Mouse (Mus musculus): ENCODE measurements around the gene Papola. TPM values are rescaled to one million over a fixed set of nuclear protein-coding genes. Genes with fewer than 3 reads are reported as not detected.

The Papola gene
- polyA plus RNA-seq, 1 experiment from 2014 or later, result 197 TPM

GRCm38 (mm10) chr12:105843243-105844005 is 58.9 kb downstream of the Papola start:
- H3K4me2 ChIP-seq (replicated peaks; ENCODE audit: low read depth, low read length), result no peak overlapping the region
- no peak overlapping the region for H3K9ac ChIP-seq (ENCODE audit: low read depth, low read length)
- 73% methylated on average over 12 of the region's 12 CpGs for WGBS
- no peaks in the 10 kb centered on the region for H3K27me3 ChIP-seq (ENCODE audit: control insufficient read depth, insufficient read depth, low read length)
- ATAC-seq (ENCODE audit: low FRiP score, low TSS enrichment), result no peak
- no peak overlapping the region for H3K4me3 ChIP-seq (ENCODE audit: low read length)
- peaks cover 38% of the 10 kb centered on the region for H3K36me3 ChIP-seq (ENCODE audit: control insufficient read depth, insufficient read depth, low read length)
- no peaks in the 10 kb centered on the region for H3K4me1 ChIP-seq (ENCODE audit: control insufficient read depth, insufficient read depth, low read length)
- H3K27ac ChIP-seq (ENCODE audit: low read depth, low read length), result no peak overlapping the region
- no peaks in the 10 kb centered on the region for H3K9me3 ChIP-seq (ENCODE audit: control insufficient read depth, low read length)

- peaks cover 31% of the 10 kb centered on the region for H3K36me3 ChIP-seq (ENCODE audit: control insufficient read depth, insufficient read depth, low read length)
- H3K4me2 ChIP-seq (replicated peaks; ENCODE audit: low read depth, low read length), result no peak overlapping the region
- no peaks in the 10 kb centered on the region for H3K27me3 ChIP-seq (ENCODE audit: control insufficient read depth, insufficient read depth, low read length)
- no peak overlapping the region for H3K27ac ChIP-seq (ENCODE audit: low read depth, low read length)
- no peaks in the 10 kb centered on the region for H3K9me3 ChIP-seq (ENCODE audit: control insufficient read depth, low read length)
- 95% methylated on average over 4 of the region's 4 CpGs for WGBS
- H3K4me3 ChIP-seq (ENCODE audit: low read length), result no peak overlapping the region
- no peak overlapping the region for H3K9ac ChIP-seq (ENCODE audit: low read depth, low read length)
- no peaks in the 10 kb centered on the region for H3K4me1 ChIP-seq (ENCODE audit: control insufficient read depth, insufficient read depth, low read length)
- no peak for ATAC-seq (ENCODE audit: low FRiP score, low TSS enrichment)
These were observed 59.9 kb downstream of the Papola start for GRCm38 (mm10) chr12:105844406-105844805.

- Histone ChIP-seq H3K27ac (ENCODE audit: low read depth, low read length) (no peak overlapping the region), H3K9ac (ENCODE audit: low read depth, low read length) (no peak overlapping the region), H3K4me1 (ENCODE audit: control insufficient read depth, insufficient read depth, low read length) (no peaks in the 10 kb centered on the region), H3K4me3 (ENCODE audit: low read length) (no peak overlapping the region), H3K27me3 (ENCODE audit: control insufficient read depth, insufficient read depth, low read length) (no peaks in the 10 kb centered on the region), H3K9me3 (ENCODE audit: control insufficient read depth, low read length) (no peaks in the 10 kb centered on the region), H3K4me2 (replicated peaks; ENCODE audit: low read depth, low read length) (no peak overlapping the region), H3K36me3 (ENCODE audit: control insufficient read depth, insufficient read depth, low read length) (peaks cover 10% of the 10 kb centered on the region; the same call in 1 of the 2 replicates)
- ATAC-seq (ENCODE audit: low FRiP score, low TSS enrichment), result no peak
- 70% methylated on average over 8 of the region's 8 CpGs for WGBS
These were observed 64.6 kb downstream of the Papola start for GRCm38 (mm10) chr12:105849102-105849501.

GRCm38 (mm10) chr12:105850675-105851074 is 66.2 kb downstream of the Papola start:
- 69% methylated on average over 9 of the region's 9 CpGs for WGBS

GRCm38 (mm10) chr12:105852798-105853197 is 68.3 kb downstream of the Papola start:
- no peaks in the 10 kb centered on the region for H3K9me3 ChIP-seq (ENCODE audit: control insufficient read depth, low read length)
- H3K27ac ChIP-seq (ENCODE audit: low read depth, low read length), result no peak overlapping the region
- H3K36me3 ChIP-seq (ENCODE audit: control insufficient read depth, insufficient read depth, low read length), result no peaks in the 10 kb centered on the region; the same call in 1 of the 2 replicates
- no peak overlapping the region for H3K4me2 ChIP-seq (replicated peaks; ENCODE audit: low read depth, low read length)
- no peaks in the 10 kb centered on the region for H3K4me1 ChIP-seq (ENCODE audit: control insufficient read depth, insufficient read depth, low read length)
- H3K27me3 ChIP-seq (ENCODE audit: control insufficient read depth, insufficient read depth, low read length), result no peaks in the 10 kb centered on the region
- no peak overlapping the region for H3K9ac ChIP-seq (ENCODE audit: low read depth, low read length)
- 66% methylated on average over 7 of the region's 7 CpGs for WGBS
- ATAC-seq (ENCODE audit: low FRiP score, low TSS enrichment), result no peak
- H3K4me3 ChIP-seq (ENCODE audit: low read length), result no peak overlapping the region

More at GRCm38 (mm10) chr12:105850675-105851074, 66.2 kb downstream of the Papola start:
- no peaks in the 10 kb centered on the region for H3K4me1 ChIP-seq (ENCODE audit: control insufficient read depth, insufficient read depth, low read length)
- ATAC-seq (ENCODE audit: low FRiP score, low TSS enrichment), result no peak
- H3K27me3 ChIP-seq (ENCODE audit: control insufficient read depth, insufficient read depth, low read length), result no peaks in the 10 kb centered on the region
- no peak overlapping the region for H3K4me2 ChIP-seq (replicated peaks; ENCODE audit: low read depth, low read length)
- no peaks in the 10 kb centered on the region; the same call in 1 of the 2 replicates for H3K36me3 ChIP-seq (ENCODE audit: control insufficient read depth, insufficient read depth, low read length)
- H3K4me3 ChIP-seq (ENCODE audit: low read length), result no peak overlapping the region
- no peaks in the 10 kb centered on the region for H3K9me3 ChIP-seq (ENCODE audit: control insufficient read depth, low read length)
- no peak overlapping the region for H3K27ac ChIP-seq (ENCODE audit: low read depth, low read length)
- no peak overlapping the region for H3K9ac ChIP-seq (ENCODE audit: low read depth, low read length)

GRCm38 (mm10) chr12:105854639-105855038 is 70.1 kb downstream of the Papola start:
- no peak for ATAC-seq (ENCODE audit: low FRiP score, low TSS enrichment)
- Histone ChIP-seq H3K4me1 (ENCODE audit: control insufficient read depth, insufficient read depth, low read length) (no peaks in the 10 kb centered on the region), H3K27me3 (ENCODE audit: control insufficient read depth, insufficient read depth, low read length) (no peaks in the 10 kb centered on the region), H3K27ac (ENCODE audit: low read depth, low read length) (no peak overlapping the region), H3K9ac (ENCODE audit: low read depth, low read length) (no peak overlapping the region), H3K36me3 (ENCODE audit: control insufficient read depth, insufficient read depth, low read length) (no peaks in the 10 kb centered on the region), H3K9me3 (ENCODE audit: control insufficient read depth, low read length) (no peaks in the 10 kb centered on the region), H3K4me2 (replicated peaks; ENCODE audit: low read depth, low read length) (no peak overlapping the region), H3K4me3 (ENCODE audit: low read length) (no peak overlapping the region)
- WGBS, result 36% methylated on average over 6 of the region's 6 CpGs

- H3K4me3 ChIP-seq (ENCODE audit: low read length), result no peak overlapping the region
- no peaks in the 10 kb centered on the region for H3K27me3 ChIP-seq (ENCODE audit: control insufficient read depth, insufficient read depth, low read length)
- ATAC-seq (ENCODE audit: low FRiP score, low TSS enrichment), result no peak
- no peaks in the 10 kb centered on the region for H3K9me3 ChIP-seq (ENCODE audit: control insufficient read depth, low read length)
- H3K27ac ChIP-seq (ENCODE audit: low read depth, low read length), result no peak overlapping the region
- no peak overlapping the region for H3K9ac ChIP-seq (ENCODE audit: low read depth, low read length)
- no peaks in the 10 kb centered on the region for H3K36me3 ChIP-seq (ENCODE audit: control insufficient read depth, insufficient read depth, low read length)
- no peaks in the 10 kb centered on the region for H3K4me1 ChIP-seq (ENCODE audit: control insufficient read depth, insufficient read depth, low read length)
- 65% methylated on average over 5 of the region's 5 CpGs for WGBS
- no peak overlapping the region for H3K4me2 ChIP-seq (replicated peaks; ENCODE audit: low read depth, low read length)
These were observed 73.6 kb downstream of the Papola start for GRCm38 (mm10) chr12:105857902-105858640.

- no peak for ATAC-seq (ENCODE audit: low FRiP score, low TSS enrichment)
- Histone ChIP-seq H3K27ac (ENCODE audit: low read depth, low read length) (no peak overlapping the region), H3K9me3 (ENCODE audit: control insufficient read depth, low read length) (no peaks in the 10 kb centered on the region), H3K4me2 (replicated peaks; ENCODE audit: low read depth, low read length) (no peak overlapping the region), H3K4me1 (ENCODE audit: control insufficient read depth, insufficient read depth, low read length) (no peaks in the 10 kb centered on the region), H3K9ac (ENCODE audit: low read depth, low read length) (no peak overlapping the region), H3K36me3 (ENCODE audit: control insufficient read depth, insufficient read depth, low read length) (no peaks in the 10 kb centered on the region), H3K4me3 (ENCODE audit: low read length) (no peak overlapping the region), H3K27me3 (ENCODE audit: control insufficient read depth, insufficient read depth, low read length) (no peaks in the 10 kb centered on the region)
- 67% methylated on average over 6 of the region's 6 CpGs for WGBS
These were observed 77.6 kb downstream of the Papola start for GRCm38 (mm10) chr12:105862072-105862471.

GRCm38 (mm10) chr12:105862607-105863006 is 78.1 kb downstream of the Papola start:
- no peak overlapping the region for H3K27ac ChIP-seq (ENCODE audit: low read depth, low read length)
- no peaks in the 10 kb centered on the region for H3K27me3 ChIP-seq (ENCODE audit: control insufficient read depth, insufficient read depth, low read length)
- no peak overlapping the region for H3K9ac ChIP-seq (ENCODE audit: low read depth, low read length)
- no peaks in the 10 kb centered on the region for H3K4me1 ChIP-seq (ENCODE audit: control insufficient read depth, insufficient read depth, low read length)
- ATAC-seq (ENCODE audit: low FRiP score, low TSS enrichment), result no peak
- no peak overlapping the region for H3K4me3 ChIP-seq (ENCODE audit: low read length)
- no peaks in the 10 kb centered on the region for H3K9me3 ChIP-seq (ENCODE audit: control insufficient read depth, low read length)
- no peaks in the 10 kb centered on the region for H3K36me3 ChIP-seq (ENCODE audit: control insufficient read depth, insufficient read depth, low read length)
- 78% methylated on average over 22 of the region's 22 CpGs for WGBS
- H3K4me2 ChIP-seq (replicated peaks; ENCODE audit: low read depth, low read length), result no peak overlapping the region

Measured in kidney, embryonic 14.5 days (tissue).